Mouse (Mus musculus) hindbrain, embryonic 12.5 days (tissue): ENCODE measurements around the gene Psap. TPM values are rescaled to one million over a fixed set of nuclear protein-coding genes. Genes with fewer than 3 reads are reported as not detected.

Experiments used
- ATAC-seq: fragments of 200-750 bp; cut with Nextera tagmentation; 2 replicates; pipeline ENCODE4 v1.8.0; 2017; ENCODE audit warnings: moderate TSS enrichment; ENCODE audit not compliant: low FRiP score
- H3K27ac ChIP-seq: fragments of 300-500 bp; sonication (generic); 2 replicates; pipeline ENCODE4 v1.5.1; 2016; ENCODE audit warnings: mild to moderate bottlenecking
- H3K27me3 ChIP-seq: fragments of 300-500 bp; sonication (generic); 2 replicates; pipeline ENCODE4 v1.6.1; 2016; ENCODE audit warnings: mild to moderate bottlenecking
- H3K36me3 ChIP-seq: fragments of 300-500 bp; sonication (generic); 2 replicates; pipeline ENCODE4 v1.6.1; 2016; ENCODE audit warnings: mild to moderate bottlenecking
- H3K4me1 ChIP-seq: fragments of 300-500 bp; sonication (generic); 2 replicates; pipeline ENCODE4 v1.6.1; 2016
- H3K4me2 ChIP-seq: fragments of 300-500 bp; sonication (generic); replicated peaks from 2 replicates; pipeline ENCODE4 v1.6.1; 2016; ENCODE audit warnings: mild to moderate bottlenecking
- H3K4me3 ChIP-seq: fragments of 300-500 bp; sonication (generic); 2 replicates; pipeline ENCODE4 v1.5.1; 2016; ENCODE audit warnings: mild to moderate bottlenecking
- H3K9ac ChIP-seq: fragments of 300-500 bp; sonication (generic); 2 replicates; pipeline ENCODE4 v1.6.1; 2016; ENCODE audit warnings: mild to moderate bottlenecking, moderate library complexity
- H3K9me3 ChIP-seq: fragments of 300-500 bp; sonication (generic); replicated peaks from 2 replicates; pipeline ENCODE4 v1.6.1; 2016; ENCODE audit warnings: mild to moderate bottlenecking
- WGBS: fragments of 180-500 bp; shearing (Covaris S2); methylation state at CpG from one replicate; pipeline ENCODE4 v1.1.7; 2016; 5-methylcytosine and 5-hydroxymethylcytosine counted together
- polyA plus RNA-seq: library from polyadenylated mRNA; unstranded; fragments of >200 nt; fragmentation: Nextera tagmentation; extraction: Ambion mirVana; gene quantifications from 2 replicates; pipeline ENCODE4 v1.2.1, GENCODE M21; 2016

The Psap gene
- polyA plus RNA-seq, 1 experiment from 2014 or later = 102 TPM

GRCm38 (mm10) chr10:60294621-60295020 is 17.2 kb downstream of the Psap start:
- no peak overlapping the region for H3K4me2 ChIP-seq
- no peak overlapping the region for H3K27ac ChIP-seq
- no peak overlapping the region for H3K9ac ChIP-seq
- no peaks in the 10 kb centered on the region for H3K27me3 ChIP-seq
- H3K9me3 ChIP-seq = no peaks in the 10 kb centered on the region
- ATAC-seq = no peak
- H3K4me1 ChIP-seq = peaks cover 14% of the 10 kb centered on the region
- no peak overlapping the region for H3K4me3 ChIP-seq
- 86% methylated on average over 7 of the region's 7 CpGs for WGBS
- peaks cover 71% of the 10 kb centered on the region for H3K36me3 ChIP-seq

GRCm38 (mm10) chr10:60295356-60295755 is 17.9 kb downstream of the Psap start:
- H3K9me3 ChIP-seq = no peaks in the 10 kb centered on the region
- 93% methylated on average over 3 of the region's 3 CpGs for WGBS
- H3K4me2 ChIP-seq = no peak overlapping the region
- no peak overlapping the region for H3K9ac ChIP-seq
- peaks cover 78% of the 10 kb centered on the region for H3K36me3 ChIP-seq
- peak overlapping the region; percentile 17; the same call in 1 of the 2 replicates for H3K27ac ChIP-seq
- H3K27me3 ChIP-seq = no peaks in the 10 kb centered on the region
- no peak for ATAC-seq
- peaks cover 7% of the 10 kb centered on the region for H3K4me1 ChIP-seq
- no peak overlapping the region for H3K4me3 ChIP-seq

DNA sequence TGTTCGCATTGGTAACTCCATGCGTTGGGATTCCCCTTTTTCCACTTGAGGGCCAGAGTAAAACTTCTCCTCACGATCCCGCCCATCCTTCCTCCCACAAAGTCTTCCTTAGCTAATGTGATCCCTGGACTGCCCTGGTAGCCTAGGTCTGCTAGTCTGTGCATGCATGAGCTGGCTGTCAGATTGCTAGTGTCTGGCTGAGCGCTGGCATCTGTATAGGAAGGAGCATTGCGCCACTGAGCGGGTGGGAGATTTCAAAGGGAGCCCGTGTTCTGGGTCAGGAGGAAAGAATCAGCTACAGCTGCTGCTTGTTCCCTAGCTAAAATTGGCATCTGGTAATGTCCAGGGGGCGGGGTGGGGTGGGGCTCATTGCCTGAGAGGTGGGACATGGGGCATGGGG is 18.6 kb downstream of the Psap start:
- H3K4me1 ChIP-seq = peaks cover under 1% of the 10 kb centered on the region; the same call in 1 of the 2 replicates
- H3K27ac ChIP-seq = no peak overlapping the region
- H3K9me3 ChIP-seq = no peaks in the 10 kb centered on the region
- H3K36me3 ChIP-seq = peaks cover 85% of the 10 kb centered on the region
- no peak overlapping the region for H3K9ac ChIP-seq
- WGBS = 85% methylated on average over 9 of the region's 9 CpGs
- no peak for ATAC-seq
- H3K4me2 ChIP-seq = no peak overlapping the region
- H3K4me3 ChIP-seq = no peak overlapping the region
- no peaks in the 10 kb centered on the region for H3K27me3 ChIP-seq

DNA sequence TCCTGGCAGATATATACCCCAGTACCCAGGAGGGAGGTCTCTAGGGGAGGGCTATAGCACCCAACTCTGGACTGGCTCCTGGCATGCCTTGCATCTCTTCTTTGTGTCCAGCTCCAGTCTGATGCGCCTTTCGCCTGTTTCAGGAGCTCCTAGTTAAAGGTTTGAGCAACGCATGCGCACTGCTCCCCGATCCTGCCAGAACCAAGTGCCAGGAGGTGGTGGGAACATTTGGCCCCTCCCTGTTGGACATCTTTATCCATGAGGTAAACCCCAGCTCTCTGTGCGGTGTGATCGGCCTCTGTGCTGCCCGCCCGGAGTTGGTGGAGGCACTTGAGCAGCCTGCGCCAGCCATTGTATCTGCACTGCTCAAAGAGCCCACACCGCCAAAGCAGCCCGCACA is 22.2 kb downstream of the Psap start:
- Histone ChIP-seq H3K9ac (no peak overlapping the region), H3K36me3 (peaks cover 81% of the 10 kb centered on the region)
- ATAC-seq = no peak

GRCm38 (mm10) chr10:60303419-60303818 is 26.0 kb downstream of the Psap start:
- Histone ChIP-seq H3K36me3 (peaks cover 51% of the 10 kb centered on the region), H3K27me3 (no peaks in the 10 kb centered on the region), H3K9me3 (no peaks in the 10 kb centered on the region), H3K4me2 (no peak overlapping the region), H3K4me1 (peaks cover 6% of the 10 kb centered on the region; the same call in 1 of the 2 replicates), H3K4me3 (no peak overlapping the region), H3K9ac (no peak overlapping the region), H3K27ac (no peak overlapping the region)
- 77% methylated on average over 17 of the region's 17 CpGs for WGBS
- no peak for ATAC-seq

More for the DNA sequence above, 22.2 kb downstream of the Psap start:
- WGBS = 96% methylated on average over 12 of the region's 12 CpGs
- H3K27ac ChIP-seq = no peak overlapping the region
- H3K4me1 ChIP-seq = peaks cover 6% of the 10 kb centered on the region; the same call in 1 of the 2 replicates
- H3K9me3 ChIP-seq = no peaks in the 10 kb centered on the region
- H3K27me3 ChIP-seq = no peaks in the 10 kb centered on the region
- no peak overlapping the region for H3K4me3 ChIP-seq
- H3K4me2 ChIP-seq = no peak overlapping the region

DNA sequence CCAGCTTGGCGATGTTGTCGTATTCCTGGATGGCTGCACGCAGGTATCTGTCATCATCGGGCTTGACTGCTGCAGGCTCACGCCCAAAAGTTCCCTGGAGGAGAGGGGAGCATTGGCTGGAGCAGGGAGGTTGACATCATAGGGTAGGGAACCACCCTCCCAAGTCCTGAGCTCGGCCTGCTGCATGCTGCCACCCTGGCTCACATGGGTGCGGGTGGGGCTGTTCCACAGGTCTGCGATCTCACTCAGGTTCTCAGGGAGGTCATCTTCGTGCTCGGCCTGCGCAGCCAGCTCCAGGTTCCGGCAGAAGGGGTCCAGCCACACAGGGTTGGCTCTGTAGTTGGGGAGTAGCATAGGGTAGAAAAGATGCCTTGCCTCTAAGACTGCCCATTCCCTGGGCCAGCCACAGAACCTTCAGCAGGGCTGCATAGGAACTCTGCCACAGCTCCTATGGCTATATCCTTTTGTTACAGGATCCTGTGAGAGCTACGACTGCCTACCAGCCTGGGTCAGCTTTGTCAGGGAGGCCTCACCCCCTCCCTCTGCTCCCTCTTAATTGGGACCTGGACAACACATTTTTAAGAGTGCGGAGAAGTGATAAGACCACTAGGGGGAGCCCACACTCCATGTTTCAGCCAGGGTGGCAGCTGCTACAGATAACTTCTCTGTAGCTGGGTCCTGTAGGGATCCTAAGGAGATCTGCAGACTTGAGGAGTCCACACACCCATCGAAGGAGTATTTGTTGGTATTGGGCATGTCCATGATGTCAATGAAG is 27.6 kb downstream of the Psap start:
- Histone ChIP-seq H3K9ac (no peak overlapping the region), H3K4me2 (no peak overlapping the region), H3K27ac (no peak overlapping the region), H3K36me3 (peaks cover 36% of the 10 kb centered on the region), H3K4me1 (peaks cover 6% of the 10 kb centered on the region; the same call in 1 of the 2 replicates), H3K4me3 (no peak overlapping the region), H3K9me3 (no peaks in the 10 kb centered on the region), H3K27me3 (no peaks in the 10 kb centered on the region)
- peak; percentile 72 for ATAC-seq
- 69% methylated on average over 15 of the region's 15 CpGs for WGBS

- no peaks in the 10 kb centered on the region for H3K4me1 ChIP-seq
- no peaks in the 10 kb centered on the region for H3K9me3 ChIP-seq
- H3K27me3 ChIP-seq = no peaks in the 10 kb centered on the region
- 94% methylated on average over 13 of the region's 13 CpGs for WGBS
- no peak overlapping the region for H3K9ac ChIP-seq
- no peak overlapping the region for H3K4me3 ChIP-seq
- no peak for ATAC-seq
- H3K4me2 ChIP-seq = no peak overlapping the region
- no peaks in the 10 kb centered on the region for H3K36me3 ChIP-seq
- no peak overlapping the region for H3K27ac ChIP-seq
Observed at GRCm38 (mm10) chr10:60310629-60311028, 33.2 kb downstream of the Psap start.

DNA sequence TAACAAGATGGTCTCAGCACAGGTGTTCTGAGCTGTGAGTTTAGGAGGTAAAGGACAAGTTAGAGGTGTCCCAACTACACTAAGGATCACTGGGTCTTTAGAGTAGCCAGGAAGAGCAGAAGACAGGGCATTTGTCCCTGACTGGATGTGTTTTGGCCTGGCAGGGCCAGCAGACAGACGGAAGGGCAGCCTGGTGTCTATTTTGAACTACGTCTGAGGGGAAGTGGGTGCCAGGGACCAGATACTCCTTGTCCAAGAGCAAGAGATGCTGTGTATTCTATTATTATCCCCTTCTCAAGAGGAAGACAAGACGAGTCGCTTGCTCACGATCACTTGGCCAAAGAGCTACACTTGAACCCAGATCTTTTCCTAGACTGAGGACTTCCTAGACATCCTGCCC is 36.2 kb downstream of the Psap start:
- H3K36me3 ChIP-seq = no peaks in the 10 kb centered on the region
- 93% methylated on average over 5 of the region's 5 CpGs for WGBS
- H3K4me2 ChIP-seq = no peak overlapping the region
- H3K27me3 ChIP-seq = no peaks in the 10 kb centered on the region
- H3K9ac ChIP-seq = no peak overlapping the region
- H3K4me1 ChIP-seq = no peaks in the 10 kb centered on the region
- H3K9me3 ChIP-seq = no peaks in the 10 kb centered on the region
- ATAC-seq = no peak
- no peak overlapping the region for H3K4me3 ChIP-seq
- H3K27ac ChIP-seq = no peak overlapping the region

GRCm38 (mm10) chr10:60316166-60316565 is 38.7 kb downstream of the Psap start:
- Histone ChIP-seq H3K4me1 (no peaks in the 10 kb centered on the region), H3K9me3 (no peaks in the 10 kb centered on the region), H3K9ac (no peak overlapping the region), H3K27me3 (no peaks in the 10 kb centered on the region), H3K4me2 (no peak overlapping the region), H3K27ac (no peak overlapping the region), H3K4me3 (no peak overlapping the region), H3K36me3 (no peaks in the 10 kb centered on the region)
- WGBS = 89% methylated on average over 4 of the region's 4 CpGs
- no peak for ATAC-seq

DNA sequence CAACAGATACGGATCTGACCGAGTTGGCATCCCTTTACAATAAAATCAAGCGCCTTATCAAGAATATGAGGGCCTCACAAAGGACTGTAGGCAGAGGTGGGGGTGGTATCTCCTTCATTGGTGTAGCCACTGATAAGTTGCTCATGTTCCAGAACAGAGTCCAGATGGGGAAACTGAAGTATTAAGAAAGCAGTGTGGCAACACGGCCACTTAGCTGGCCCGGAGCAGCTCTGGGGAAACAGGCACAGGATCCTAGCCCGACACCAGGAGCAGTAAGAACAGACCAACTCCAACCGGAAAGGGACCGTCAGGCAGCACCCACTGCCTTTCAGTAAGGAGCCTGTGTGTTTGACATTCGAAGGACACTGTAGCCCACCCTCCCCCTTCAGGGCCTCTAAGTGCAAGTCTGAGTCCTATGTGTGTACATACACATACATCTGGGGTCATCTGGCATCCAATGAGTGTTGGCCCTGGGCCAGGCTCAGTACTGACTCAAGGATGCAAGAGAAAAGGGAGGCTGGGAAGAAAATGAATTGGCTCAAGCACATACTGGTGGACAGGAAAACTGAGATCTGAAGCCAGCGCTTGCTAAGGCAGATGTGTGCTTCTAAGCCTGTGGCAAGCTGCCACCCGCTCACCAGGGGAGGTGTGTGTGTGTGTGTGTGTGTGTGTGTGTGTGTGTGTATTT is 51.7 kb downstream of the Psap start:
- Histone ChIP-seq H3K4me1 (0 out of 2 replicates have a peak, but pooled peaks cover 3% of the 10 kb centered on the region), H3K27ac (no peak overlapping the region), H3K4me2 (no peak overlapping the region), H3K36me3 (no peaks in the 10 kb centered on the region), H3K27me3 (no peaks in the 10 kb centered on the region), H3K9me3 (no peaks in the 10 kb centered on the region), H3K4me3 (no peak overlapping the region), H3K9ac (no peak overlapping the region)
- WGBS = 88% methylated on average over 11 of the region's 11 CpGs
- ATAC-seq = no peak

GRCm38 (mm10) chr10:60334583-60334982 is 57.2 kb downstream of the Psap start:
- 88% methylated on average over 7 of the region's 7 CpGs for WGBS
- Histone ChIP-seq H3K9ac (no peak overlapping the region), H3K4me2 (no peak overlapping the region), H3K27ac (no peak overlapping the region), H3K9me3 (no peaks in the 10 kb centered on the region), H3K4me1 (no peaks in the 10 kb centered on the region), H3K27me3 (no peaks in the 10 kb centered on the region), H3K36me3 (no peaks in the 10 kb centered on the region), H3K4me3 (no peak overlapping the region)
- ATAC-seq = no peak

GRCm38 (mm10) chr10:60335021-60335420 is 57.6 kb downstream of the Psap start:
- no peaks in the 10 kb centered on the region for H3K9me3 ChIP-seq
- no peak overlapping the region for H3K27ac ChIP-seq

More at GRCm38 (mm10) chr10:60335021-60335420, 57.6 kb downstream of the Psap start:
- no peaks in the 10 kb centered on the region for H3K27me3 ChIP-seq
- H3K9ac ChIP-seq = no peak overlapping the region
- H3K4me1 ChIP-seq = no peaks in the 10 kb centered on the region
- WGBS = 92% methylated on average over 4 of the region's 4 CpGs
- no peaks in the 10 kb centered on the region for H3K36me3 ChIP-seq
- no peak for ATAC-seq
- H3K4me3 ChIP-seq = no peak overlapping the region
- H3K4me2 ChIP-seq = no peak overlapping the region
